Mouse (Mus musculus) stomach, embryonic 16.5 days (tissue): ENCODE results near the gene Klhl5. TPM values are rescaled to one million over a fixed set of nuclear protein-coding genes. Genes with fewer than 3 reads are reported as not detected.
A peak's percentile ranks its signal among the peaks of the same experiment; 100 is the strongest.

Experiments
- ATAC-seq: fragments of 200-750 bp; cut with Nextera tagmentation; 2 replicates; pipeline ENCODE4 v1.8.0; 2017; ENCODE audit warnings: moderate number of reproducible peaks, moderate TSS enrichment; ENCODE audit not compliant: insufficient read depth, low FRiP score
- H3K27ac ChIP-seq: fragments of 300-500 bp; sonication (generic); 2 replicates; pipeline ENCODE4 v1.5.1; 2014; ENCODE audit warnings: low read length
- H3K27me3 ChIP-seq: fragments of 300-500 bp; sonication (generic); 2 replicates; pipeline ENCODE4 v1.6.1; 2014; ENCODE audit warnings: low read length, control low read depth, mixed read lengths; ENCODE audit not compliant: control insufficient read depth, insufficient read depth
- H3K36me3 ChIP-seq: fragments of 300-500 bp; sonication (generic); 2 replicates; pipeline ENCODE4 v1.6.1; 2014; ENCODE audit warnings: low read length; ENCODE audit not compliant: control insufficient read depth, insufficient read depth
- H3K4me1 ChIP-seq: fragments of 300-500 bp; sonication (generic); 2 replicates; pipeline ENCODE4 v1.6.1; 2014; ENCODE audit warnings: low read length, control low read depth, mixed read lengths; ENCODE audit not compliant: control insufficient read depth, insufficient read depth
- H3K4me2 ChIP-seq: fragments of 300-500 bp; sonication (generic); 2 replicates; pipeline ENCODE4 v1.6.1; 2014; ENCODE audit warnings: low read depth, low read length, mixed read lengths
- H3K4me3 ChIP-seq: fragments of 300-500 bp; sonication (generic); replicated peaks from 2 replicates; pipeline ENCODE4 v1.5.1; 2014; ENCODE audit warnings: mild to moderate bottlenecking, low read length
- H3K9ac ChIP-seq: fragments of 300-500 bp; sonication (generic); 2 replicates; pipeline ENCODE4 v1.6.1; 2014; ENCODE audit warnings: low read length
- H3K9me3 ChIP-seq: fragments of 300-500 bp; sonication (generic); replicated peaks from 2 replicates; pipeline ENCODE4 v1.6.1; 2016; ENCODE audit warnings: low read length, control low read depth; ENCODE audit not compliant: control insufficient read depth
- WGBS: fragments of 180-500 bp; shearing (Covaris S2); extraction: QIAGEN DNeasy Blood & Tissue Kit; methylation state at CpG from one replicate; pipeline ENCODE4 v1.1.7; 2014; 5-methylcytosine and 5-hydroxymethylcytosine counted together
- polyA plus RNA-seq: library from polyadenylated mRNA; unstranded; fragments of >200 nt; fragmentation: Nextera tagmentation; extraction: Ambion mirVana; gene quantifications from 2 replicates; pipeline ENCODE4 v1.2.1, GENCODE M21; 2015

Gene Klhl5
- polyA plus RNA-seq, 1 experiment from 2014 or later = 8.5 TPM

- Histone ChIP-seq H3K27ac (no peak overlapping the region), H3K27me3 (no peaks in the 10 kb centered on the region), H3K36me3 (no peaks in the 10 kb centered on the region; the same call in 1 of the 2 replicates), H3K9ac (no peak overlapping the region), H3K9me3 (no peaks in the 10 kb centered on the region), H3K4me3 (no peak overlapping the region), H3K4me2 (no peak overlapping the region), H3K4me1 (no peaks in the 10 kb centered on the region)
- WGBS = 85% methylated on average over 6 of the region's 6 CpGs
- no peak for ATAC-seq
Measured at GRCm38 (mm10) chr5:65146749-65147148, 39.4 kb downstream of the Klhl5 start.

- Histone ChIP-seq H3K9me3 (no peaks in the 10 kb centered on the region), H3K4me3 (no peak overlapping the region), H3K36me3 (no peaks in the 10 kb centered on the region; the same call in 1 of the 2 replicates), H3K4me2 (no peak overlapping the region), H3K27me3 (no peaks in the 10 kb centered on the region), H3K4me1 (no peaks in the 10 kb centered on the region), H3K27ac (no peak overlapping the region), H3K9ac (no peak overlapping the region)
- WGBS = 92% methylated on average over 6 of the region's 6 CpGs
- no peak for ATAC-seq
Measured at GRCm38 (mm10) chr5:65149706-65150105, 42.4 kb downstream of the Klhl5 start.

- H3K4me2 ChIP-seq = no peak overlapping the region
- no peaks in the 10 kb centered on the region for H3K27me3 ChIP-seq
- H3K36me3 ChIP-seq = no peaks in the 10 kb centered on the region
- H3K27ac ChIP-seq = no peak overlapping the region
- H3K4me3 ChIP-seq = no peak overlapping the region
- H3K9me3 ChIP-seq = no peaks in the 10 kb centered on the region
- no peaks in the 10 kb centered on the region for H3K4me1 ChIP-seq
- ATAC-seq = no peak
- no peak overlapping the region for H3K9ac ChIP-seq
- 84% methylated on average over 8 of the region's 8 CpGs for WGBS
Measured at GRCm38 (mm10) chr5:65150376-65150955, 43.1 kb downstream of the Klhl5 start.

GRCm38 (mm10) chr5:65151276-65151675 is 43.9 kb downstream of the Klhl5 start:
- H3K27me3 ChIP-seq = no peaks in the 10 kb centered on the region
- 78% methylated on average over 3 of the region's 3 CpGs for WGBS
- H3K36me3 ChIP-seq = no peaks in the 10 kb centered on the region
- H3K9ac ChIP-seq = no peak overlapping the region
- H3K9me3 ChIP-seq = no peaks in the 10 kb centered on the region
- H3K27ac ChIP-seq = no peak overlapping the region
- no peak overlapping the region for H3K4me2 ChIP-seq
- no peak for ATAC-seq
- H3K4me1 ChIP-seq = no peaks in the 10 kb centered on the region
- H3K4me3 ChIP-seq = no peak overlapping the region

DNA sequence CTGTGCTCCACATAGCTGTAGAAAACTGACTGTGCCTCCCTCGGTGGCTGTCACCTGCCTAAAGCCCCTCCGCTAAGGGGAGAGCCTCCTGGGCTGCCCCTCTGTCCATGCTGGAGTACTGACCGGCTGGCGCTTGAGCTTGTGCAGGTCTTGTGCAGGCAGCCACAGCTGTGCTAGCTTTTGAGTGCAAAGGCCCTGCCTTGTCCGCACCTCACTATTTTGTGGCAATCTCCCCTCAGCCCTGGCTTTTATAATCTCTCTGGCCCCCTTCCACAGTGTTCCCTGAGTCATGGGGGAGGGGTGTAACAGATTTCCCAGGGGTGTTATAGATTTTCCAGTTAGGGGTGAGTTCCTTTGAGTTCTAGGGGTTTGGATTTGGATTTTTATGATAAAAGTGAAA is 44.4 kb downstream of the Klhl5 start:
- Histone ChIP-seq H3K4me2 (no peak overlapping the region), H3K36me3 (no peaks in the 10 kb centered on the region), H3K27ac (no peak overlapping the region), H3K9ac (no peak overlapping the region), H3K4me3 (no peak overlapping the region), H3K4me1 (no peaks in the 10 kb centered on the region), H3K9me3 (no peaks in the 10 kb centered on the region), H3K27me3 (no peaks in the 10 kb centered on the region)
- ATAC-seq = no peak
- WGBS = 80% methylated on average over 5 of the region's 5 CpGs

GRCm38 (mm10) chr5:65154287-65154686 is 46.9 kb downstream of the Klhl5 start:
- no peak for ATAC-seq
- no peaks in the 10 kb centered on the region for H3K9me3 ChIP-seq
- H3K4me2 ChIP-seq = no peak overlapping the region
- H3K36me3 ChIP-seq = no peaks in the 10 kb centered on the region
- H3K4me1 ChIP-seq = no peaks in the 10 kb centered on the region
- H3K9ac ChIP-seq = no peak overlapping the region
- no peaks in the 10 kb centered on the region for H3K27me3 ChIP-seq
- WGBS = 78% methylated on average over 6 of the region's 6 CpGs
- H3K4me3 ChIP-seq = no peak overlapping the region
- H3K27ac ChIP-seq = no peak overlapping the region

- 72% methylated on average over 2 of the region's 2 CpGs for WGBS
- Histone ChIP-seq H3K27ac (no peak overlapping the region), H3K27me3 (no peaks in the 10 kb centered on the region), H3K9me3 (no peaks in the 10 kb centered on the region), H3K4me3 (no peak overlapping the region), H3K36me3 (no peaks in the 10 kb centered on the region), H3K4me2 (no peak overlapping the region), H3K9ac (no peak overlapping the region), H3K4me1 (no peaks in the 10 kb centered on the region)
- no peak for ATAC-seq
Measured at GRCm38 (mm10) chr5:65156853-65157252, 49.5 kb downstream of the Klhl5 start.

DNA sequence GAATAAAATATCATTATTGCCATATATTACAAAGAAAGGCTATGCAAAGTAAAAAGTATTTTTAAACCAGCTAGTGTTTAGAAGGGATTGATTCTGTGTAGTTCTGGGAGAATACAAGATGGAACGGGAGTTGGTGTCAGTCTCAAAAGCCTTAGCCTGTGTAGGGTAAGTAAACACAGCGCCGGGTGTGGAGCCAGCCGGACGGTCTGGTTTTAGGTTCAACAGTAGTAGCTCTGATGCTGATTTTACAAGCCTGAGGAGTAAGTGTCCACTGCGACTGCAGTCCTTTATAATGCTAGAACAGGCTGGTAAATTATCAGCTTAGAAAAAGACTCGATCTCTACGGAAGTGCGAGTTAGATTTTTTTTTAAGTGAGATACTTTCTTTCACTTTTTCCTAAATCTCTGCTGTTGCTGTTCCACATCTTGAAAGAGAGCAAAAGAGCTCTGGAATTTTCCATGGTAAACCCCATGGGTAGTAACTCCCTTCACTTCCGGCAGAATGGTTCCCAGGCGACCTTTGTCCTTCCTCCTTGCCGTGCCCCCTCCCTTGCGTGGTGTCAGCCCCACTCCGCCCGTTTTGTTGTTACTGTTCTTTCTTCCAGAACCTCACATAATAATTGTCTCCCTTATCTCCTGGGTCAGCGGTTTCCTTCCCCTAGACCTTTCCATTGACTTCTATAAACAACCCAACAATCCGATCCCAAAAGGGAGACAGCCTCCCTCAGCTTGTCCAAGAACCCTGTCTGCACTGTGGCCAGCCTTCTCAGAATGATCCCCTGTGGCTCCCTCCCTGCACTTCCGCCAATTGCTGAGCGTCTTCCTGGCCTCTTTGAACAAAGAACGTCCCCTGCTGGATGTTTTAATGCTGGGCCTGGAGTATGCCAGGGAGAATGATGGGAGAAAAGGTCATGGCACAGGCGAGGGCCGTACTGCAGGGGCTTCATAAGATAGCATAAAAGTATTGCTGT is 50.4 kb downstream of the Klhl5 start:
- Histone ChIP-seq H3K9me3 (no peaks in the 10 kb centered on the region), H3K4me1 (no peaks in the 10 kb centered on the region), H3K4me3 (no peak overlapping the region), H3K4me2 (peak overlapping the region; percentile 26; the same call in 1 of the 2 replicates), H3K9ac (no peak overlapping the region), H3K36me3 (no peaks in the 10 kb centered on the region), H3K27ac (peak overlapping the region; percentile 29; the same call in 1 of the 2 replicates), H3K27me3 (no peaks in the 10 kb centered on the region)
- WGBS = 56% methylated on average over 22 of the region's 22 CpGs
- ATAC-seq = peak; percentile 76; the same call in 1 of the 2 replicates

- Histone ChIP-seq H3K36me3 (no peaks in the 10 kb centered on the region), H3K4me3 (no peak overlapping the region), H3K4me1 (0 out of 2 replicates have a peak, but pooled peaks cover 3% of the 10 kb centered on the region), H3K27ac (no peak overlapping the region), H3K9ac (no peak overlapping the region), H3K4me2 (no peak overlapping the region), H3K9me3 (no peaks in the 10 kb centered on the region), H3K27me3 (no peaks in the 10 kb centered on the region)
- 88% methylated on average over 20 of the region's 20 CpGs for WGBS
- ATAC-seq = no peak
Measured at GRCm38 (mm10) chr5:65158696-65159305, 51.5 kb downstream of the Klhl5 start.
